Mouse (Mus musculus) lung, postnatal 0 days (tissue): Measurements from ENCODE around the gene Acvr1. TPM values are rescaled to one million over a fixed set of nuclear protein-coding genes. Genes with fewer than 3 reads are reported as not detected.
A peak's percentile ranks its signal among the peaks of the same experiment; 100 is the strongest.

Experiments used
- ATAC-seq: fragments of 200-750 bp; cut with Nextera tagmentation; 2 replicates; pipeline ENCODE4 v1.8.0; 2017; ENCODE audit warnings: moderate library complexity
- DNase-seq: peaks from one replicate; pipeline ENCODE4 v3.0.0-alpha.2; 2016; ENCODE audit warnings: low spot score
- H3K27ac ChIP-seq: fragments of 300-500 bp; sonication (generic); 2 replicates; pipeline ENCODE4 v1.5.1; 2014; ENCODE audit warnings: antibody characterized with exemption, mild to moderate bottlenecking, low read length, mixed read lengths
- H3K27me3 ChIP-seq: fragments of 300-500 bp; sonication (generic); replicated peaks from 2 replicates; pipeline ENCODE4 v1.6.1; 2014; ENCODE audit warnings: low read length, mixed read lengths; ENCODE audit not compliant: insufficient read depth
- H3K36me3 ChIP-seq: fragments of 300-500 bp; sonication (generic); 2 replicates; pipeline ENCODE4 v1.6.1; 2014; ENCODE audit warnings: low read length, mixed read lengths; ENCODE audit not compliant: insufficient read depth
- H3K4me1 ChIP-seq: fragments of 300-500 bp; sonication (generic); 2 replicates; pipeline ENCODE4 v1.6.1; 2014; ENCODE audit warnings: antibody characterized with exemption, low read depth, low read length, mixed read lengths; ENCODE audit not compliant: insufficient read depth
- H3K4me2 ChIP-seq: fragments of 300-500 bp; sonication (generic); replicated peaks from 2 replicates; pipeline ENCODE4 v1.6.1; 2014; ENCODE audit warnings: low read depth, mild to moderate bottlenecking, low read length, moderate library complexity, mixed read lengths
- H3K4me3 ChIP-seq: fragments of 300-500 bp; sonication (generic); 2 replicates; pipeline ENCODE4 v1.5.1; 2014; ENCODE audit warnings: low read depth, low read length
- H3K9ac ChIP-seq: fragments of 300-500 bp; sonication (generic); replicated peaks from 2 replicates; pipeline ENCODE4 v1.6.1; 2014; ENCODE audit warnings: low read depth, mild to moderate bottlenecking
- H3K9me3 ChIP-seq: fragments of 300-500 bp; sonication (generic); 2 replicates; pipeline ENCODE4 v1.6.1; 2016; ENCODE audit warnings: low read length, mixed read lengths
- CTCF ChIP-seq: IDR thresholded peaks from 2 replicates; pipeline ENCODE4 v1.5.1; 2016; ENCODE audit warnings: antibody characterized with exemption, mild to moderate bottlenecking
- EP300 ChIP-seq: IDR thresholded peaks from 2 replicates; pipeline ENCODE4 v1.6.1; 2016; ENCODE audit warnings: antibody characterized with exemption, mild to moderate bottlenecking, control low read depth
- WGBS: fragments of 180-500 bp; shearing (Covaris S2); extraction: QIAGEN DNeasy Blood & Tissue Kit; methylation state at CpG from one replicate; pipeline ENCODE4 v1.1.7; 2014; 5-methylcytosine and 5-hydroxymethylcytosine counted together
- polyA plus RNA-seq: library from polyadenylated mRNA; unstranded; fragments of >200 nt; fragmentation: Nextera tagmentation; extraction: Ambion mirVana; gene quantifications from 2 replicates; pipeline ENCODE4 v1.2.1, GENCODE M21; 2015

The Acvr1 gene
- polyA plus RNA-seq, 1 experiment from 2014 or later: 5.8 TPM

DNA sequence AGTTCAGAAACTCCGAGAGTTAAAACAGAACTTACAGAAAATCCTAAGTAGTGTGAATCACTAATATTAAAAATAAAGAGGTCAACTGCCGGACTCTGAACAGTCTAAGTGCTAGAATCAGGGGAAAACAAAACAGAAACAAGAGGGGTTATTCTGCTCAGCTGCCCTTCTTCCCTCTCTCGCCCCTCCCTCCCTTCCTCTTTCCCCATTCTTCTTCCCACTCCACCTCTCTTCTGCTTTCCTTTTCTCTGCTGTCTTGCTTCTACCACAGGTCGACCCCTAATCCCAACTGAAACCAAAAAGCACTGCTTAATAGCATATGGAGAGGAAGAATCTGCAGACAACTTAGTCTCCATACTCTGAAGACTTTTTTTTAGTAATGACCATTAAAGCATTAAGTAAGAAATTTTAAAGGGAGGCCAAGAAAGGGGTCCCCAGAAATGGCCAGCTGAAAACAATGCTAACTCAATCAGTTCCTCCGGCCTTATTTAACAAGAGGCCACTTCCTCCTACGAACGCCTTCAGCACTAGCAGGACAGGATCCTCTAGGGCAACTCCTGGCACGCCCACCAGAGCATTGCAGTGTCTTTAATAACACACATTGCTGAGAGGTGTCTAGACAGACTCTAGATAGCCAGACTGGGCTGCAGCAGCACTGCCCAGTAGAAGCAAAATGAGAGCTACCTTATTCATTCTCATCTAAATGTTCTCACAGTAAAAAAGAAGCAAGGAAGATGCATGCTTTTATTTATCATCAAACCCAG is 70.1 kb downstream of the Acvr1 start:
- ATAC-seq (no peak), DNase-seq (no peak)
- Histone ChIP-seq H3K9ac (no peak overlapping the region), H3K27ac (no peak overlapping the region), H3K27me3 (no peaks in the 10 kb centered on the region), H3K9me3 (no peaks in the 10 kb centered on the region), H3K4me3 (no peak overlapping the region), H3K36me3 (no peaks in the 10 kb centered on the region), H3K4me2 (no peak overlapping the region), H3K4me1 (no peaks in the 10 kb centered on the region)
- 48% methylated on average over 8 of the region's 8 CpGs for WGBS
- TF ChIP-seq CTCF (no peak), EP300 (no peak)

DNA sequence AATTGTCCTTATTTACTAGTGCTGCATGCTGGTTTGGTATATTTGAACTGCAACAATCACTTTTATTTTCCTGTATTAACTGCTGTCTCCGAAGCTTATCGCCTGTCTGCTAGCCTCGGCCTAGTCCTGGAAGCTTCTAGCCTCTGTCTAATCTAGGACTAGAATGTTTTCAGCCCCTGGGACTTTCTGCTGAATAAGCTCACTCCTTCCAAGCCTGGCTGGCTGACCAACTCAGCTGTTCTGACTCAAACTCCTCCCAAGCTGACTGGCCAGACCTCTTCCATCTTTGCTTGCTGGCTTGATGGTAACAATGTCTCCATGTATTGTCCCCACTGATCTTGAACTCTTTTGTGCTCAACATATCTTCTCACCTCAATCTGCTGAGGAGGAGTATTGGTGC is 71.7 kb downstream of the Acvr1 start:
- Histone ChIP-seq H3K36me3 (no peaks in the 10 kb centered on the region), H3K4me2 (no peak overlapping the region), H3K27ac (no peak overlapping the region), H3K9me3 (no peaks in the 10 kb centered on the region), H3K9ac (no peak overlapping the region), H3K27me3 (no peaks in the 10 kb centered on the region), H3K4me1 (no peaks in the 10 kb centered on the region), H3K4me3 (no peak overlapping the region)
- no peak for TF ChIP-seq EP300
- no peak for TF ChIP-seq CTCF
- WGBS: 84% methylated on average over 3 of the region's 3 CpGs
- DNase-seq: no peak
- no peak for ATAC-seq

DNA sequence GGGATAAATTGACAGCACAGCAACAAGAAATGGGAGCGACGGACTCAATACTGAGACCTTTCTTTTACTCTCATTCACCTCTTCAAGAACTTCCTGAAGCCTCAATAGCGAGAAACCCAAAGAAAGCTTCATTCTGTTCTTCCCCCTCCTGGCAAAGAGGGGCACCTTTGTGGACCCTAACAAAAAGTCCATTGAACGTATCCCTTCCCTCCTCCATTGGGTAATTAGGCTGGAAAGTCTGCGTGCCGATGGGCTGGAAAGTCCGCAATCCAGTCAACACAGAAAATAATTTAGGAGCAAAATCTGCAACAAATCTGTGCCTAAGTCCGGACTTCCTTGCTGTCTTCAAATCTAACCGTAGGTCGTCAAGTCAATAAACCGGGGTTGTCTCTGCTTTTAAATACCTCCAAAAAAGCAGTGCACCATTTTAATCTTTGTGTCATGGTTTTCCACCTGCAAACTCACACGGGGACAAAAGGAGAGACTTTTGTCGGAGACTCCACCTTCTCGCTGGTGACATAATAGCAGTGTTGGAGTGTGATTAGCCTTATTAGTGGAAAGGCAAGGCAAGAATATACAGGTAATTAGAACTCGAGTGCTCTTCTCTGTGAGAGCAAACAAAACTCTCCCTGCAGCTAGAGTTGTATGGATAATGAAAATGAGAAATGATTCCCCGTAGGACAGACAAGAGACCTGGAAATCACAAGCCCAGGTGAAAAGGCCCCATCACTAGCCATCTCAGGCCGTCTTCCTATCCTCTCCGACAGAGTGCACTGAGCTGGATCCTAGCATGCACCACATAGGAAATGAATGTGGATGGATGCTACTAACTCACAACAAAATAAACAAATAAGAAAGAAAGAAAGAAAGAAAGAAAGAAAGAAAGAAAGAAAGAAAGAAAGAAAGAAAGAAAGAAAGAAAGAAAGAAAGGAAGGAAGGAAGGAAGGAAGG is 73.0 kb downstream of the Acvr1 start:
- no peak overlapping the region for H3K4me3 ChIP-seq
- H3K27me3 ChIP-seq: no peaks in the 10 kb centered on the region
- ATAC-seq: no peak
- no peaks in the 10 kb centered on the region for H3K36me3 ChIP-seq
- no peak overlapping the region for H3K27ac ChIP-seq
- no peak overlapping the region for H3K4me2 ChIP-seq
- no peak for DNase-seq
- H3K9ac ChIP-seq: no peak overlapping the region
- H3K9me3 ChIP-seq: no peaks in the 10 kb centered on the region
- TF ChIP-seq CTCF (no peak), EP300 (no peak)
- 88% methylated on average over 18 of the region's 18 CpGs for WGBS
- H3K4me1 ChIP-seq: no peaks in the 10 kb centered on the region

DNA sequence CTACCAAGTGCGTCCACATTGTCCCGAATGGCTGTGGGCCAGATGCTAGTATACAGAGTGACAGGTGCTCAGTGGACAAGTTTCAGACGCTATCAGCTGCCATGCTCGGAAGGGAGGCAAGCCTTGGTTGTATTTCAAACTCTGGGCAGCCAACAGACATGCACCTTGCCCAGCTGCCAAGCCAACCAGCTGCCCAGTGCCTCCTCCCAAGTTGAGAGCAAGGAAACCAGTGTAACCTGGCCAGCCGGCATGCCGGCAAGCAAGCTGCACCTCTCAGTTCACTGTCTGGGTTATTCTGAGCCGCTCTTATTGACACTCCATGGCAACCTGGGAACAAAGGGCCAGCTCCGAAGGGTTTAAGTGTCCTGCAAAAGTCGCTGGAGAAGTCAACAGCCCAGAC is 77.7 kb downstream of the Acvr1 start:
- H3K9ac ChIP-seq: no peak overlapping the region
- 62% methylated on average over 9 of the region's 9 CpGs for WGBS
- ATAC-seq (peak; percentile 78), DNase-seq (peak; percentile 87)
- no peaks in the 10 kb centered on the region for H3K27me3 ChIP-seq
- no peak overlapping the region for H3K4me2 ChIP-seq
- no peaks in the 10 kb centered on the region for H3K36me3 ChIP-seq
- peaks cover 10% of the 10 kb centered on the region; the same call in 1 of the 2 replicates for H3K4me1 ChIP-seq
- H3K4me3 ChIP-seq: no peak overlapping the region
- no peak for TF ChIP-seq CTCF
- H3K27ac ChIP-seq: peak overlapping the region; percentile 64; the same call in 1 of the 2 replicates
- no peaks in the 10 kb centered on the region for H3K9me3 ChIP-seq

DNA sequence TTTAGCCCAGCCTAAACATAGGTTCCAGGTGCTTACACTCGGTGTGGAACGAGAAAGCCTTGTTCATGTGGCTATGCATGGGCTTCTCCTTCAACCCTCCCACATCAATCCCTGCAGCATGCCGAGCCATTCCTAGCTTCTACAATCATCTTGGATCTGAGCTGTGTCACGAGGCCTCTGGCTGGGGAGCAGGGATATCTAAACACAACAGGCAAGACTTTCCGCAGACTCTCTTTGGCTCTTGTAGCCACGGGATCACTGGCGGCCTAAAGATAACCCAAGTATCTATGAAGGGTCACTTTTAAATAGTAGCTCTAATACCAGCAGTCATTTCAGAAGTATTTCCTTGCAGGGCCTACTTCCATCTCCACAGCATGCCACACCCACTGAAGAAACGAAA is 78.6 kb downstream of the Acvr1 start:
- ATAC-seq (no peak), DNase-seq (no peak)
- Histone ChIP-seq H3K4me2 (no peak overlapping the region), H3K36me3 (no peaks in the 10 kb centered on the region), H3K27me3 (no peaks in the 10 kb centered on the region), H3K9me3 (no peaks in the 10 kb centered on the region), H3K9ac (no peak overlapping the region), H3K27ac (0 out of 2 replicates have a peak overlapping the region, but pooled peaks have one; percentile 2), H3K4me3 (no peak overlapping the region), H3K4me1 (peaks cover 11% of the 10 kb centered on the region; the same call in 1 of the 2 replicates)
- TF ChIP-seq CTCF (no peak), EP300 (no peak)
- WGBS: 63% methylated on average over 8 of the region's 8 CpGs

DNA sequence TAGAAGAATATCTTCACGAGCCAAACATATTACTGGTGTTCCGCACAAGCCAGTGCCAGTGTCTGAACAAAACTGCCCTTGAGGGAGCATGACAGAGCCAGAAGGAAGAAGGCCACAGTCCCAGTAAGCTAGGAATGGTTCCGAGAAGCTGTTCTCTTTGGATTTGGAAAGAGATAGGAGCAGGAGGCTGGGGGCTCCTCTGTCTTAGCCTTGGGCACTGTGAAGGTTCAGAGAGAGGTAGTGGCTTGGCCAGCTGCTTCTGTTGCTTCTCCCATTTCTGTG is 79.7 kb downstream of the Acvr1 start:
- Histone ChIP-seq H3K27me3 (no peaks in the 10 kb centered on the region), H3K4me1 (peaks cover 11% of the 10 kb centered on the region; the same call in 1 of the 2 replicates), H3K27ac (peak overlapping the region; percentile 65), H3K9me3 (no peaks in the 10 kb centered on the region), H3K4me2 (no peak overlapping the region), H3K36me3 (no peaks in the 10 kb centered on the region), H3K9ac (no peak overlapping the region), H3K4me3 (no peak overlapping the region)
- 54% methylated on average over 3 of the region's 3 CpGs for WGBS
- DNase-seq (no peak), ATAC-seq (no peak)
- no peak for TF ChIP-seq EP300
- no peak for TF ChIP-seq CTCF
